Mouse (Mus musculus) cerebellum, adult 2 months (tissue): ENCODE measurements around the gene Dmrtc2.

Experiments used
- CTCF ChIP-seq: fragments of 200-500 bp; IDR thresholded peaks from 2 replicates; pipeline ENCODE4 v1.5.1; 2011; ENCODE audit warnings: low read depth, mild to moderate bottlenecking, control low read depth, low read length, moderate library complexity, borderline replicate concordance; ENCODE audit not compliant: insufficient read depth
- POLR2A ChIP-seq: fragments of 200-500 bp; IDR thresholded peaks from 2 replicates; pipeline ENCODE4 v1.6.1; 2011; ENCODE audit warnings: low read length, control low read depth, borderline replicate concordance; ENCODE audit not compliant: insufficient read depth

DNA sequence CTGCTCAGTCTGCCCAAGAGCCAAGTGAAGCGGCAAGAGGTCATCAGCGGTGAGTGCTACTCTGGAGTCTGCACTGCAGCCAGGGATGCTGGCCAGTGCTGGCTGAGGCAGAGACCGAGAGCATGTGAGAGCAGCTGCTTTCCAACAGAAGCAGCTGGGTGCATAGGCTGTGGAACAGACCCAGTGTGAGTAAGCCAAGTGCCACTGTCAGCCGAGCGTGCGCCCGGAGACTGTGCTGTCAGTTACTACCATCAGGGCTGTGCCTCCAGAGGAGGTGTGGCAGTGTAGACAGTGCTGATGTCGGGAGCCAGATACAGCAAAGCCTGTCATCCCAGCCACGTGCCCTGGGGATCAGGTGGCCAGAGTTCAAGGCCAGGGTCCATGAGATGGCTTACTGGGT, 49.9 kb downstream of the Dmrtc2 start:
- TF ChIP-seq CTCF, result no peak
- TF ChIP-seq POLR2A, result no peak
